Mouse (Mus musculus) embryonic facial prominence, embryonic 15.5 days (tissue): ENCODE data around the gene Mgrn1. TPM values are rescaled to one million over a fixed set of nuclear protein-coding genes. Genes with fewer than 3 reads are reported as not detected.

Experiments used
- ATAC-seq: fragments of 200-750 bp; cut with Nextera tagmentation; 2 replicates; pipeline ENCODE4 v1.8.0; 2017; ENCODE audit warnings: low read depth, moderate TSS enrichment; ENCODE audit not compliant: insufficient number of reproducible peaks, low FRiP score, low TSS enrichment
- H3K27ac ChIP-seq: fragments of 300-500 bp; sonication (generic); replicated peaks from 2 replicates; pipeline ENCODE4 v1.5.1; 2015; ENCODE audit warnings: mild to moderate bottlenecking, inconsistent platforms
- H3K27me3 ChIP-seq: fragments of 300-500 bp; sonication (generic); 2 replicates; pipeline ENCODE4 v1.6.1; 2015; ENCODE audit warnings: inconsistent platforms
- H3K36me3 ChIP-seq: fragments of 300-500 bp; sonication (generic); 2 replicates; pipeline ENCODE4 v1.6.1; 2015; ENCODE audit warnings: mild to moderate bottlenecking, inconsistent platforms
- H3K4me1 ChIP-seq: fragments of 300-500 bp; sonication (generic); 2 replicates; pipeline ENCODE4 v1.6.1; 2015; ENCODE audit warnings: inconsistent platforms
- H3K4me2 ChIP-seq: fragments of 300-500 bp; sonication (generic); replicated peaks from 2 replicates; pipeline ENCODE4 v1.6.1; 2015; ENCODE audit warnings: mild to moderate bottlenecking, inconsistent platforms
- H3K4me3 ChIP-seq: fragments of 300-500 bp; sonication (generic); replicated peaks from 2 replicates; pipeline ENCODE4 v1.5.1; 2015; ENCODE audit warnings: mild to moderate bottlenecking, inconsistent platforms
- H3K9ac ChIP-seq: fragments of 300-500 bp; sonication (generic); 2 replicates; pipeline ENCODE4 v1.6.1; 2015; ENCODE audit warnings: inconsistent platforms
- H3K9me3 ChIP-seq: fragments of 300-500 bp; sonication (generic); replicated peaks from 2 replicates; pipeline ENCODE4 v1.6.1; 2016; ENCODE audit warnings: inconsistent platforms
- WGBS: fragments of 180-500 bp; shearing (Covaris S2); methylation state at CpG from one replicate; pipeline ENCODE4 v1.1.7; 2015; 5-methylcytosine and 5-hydroxymethylcytosine counted together
- polyA plus RNA-seq: library from polyadenylated mRNA; unstranded; fragments of >200 nt; fragmentation: Nextera tagmentation; extraction: Ambion mirVana; gene quantifications from 2 replicates; pipeline ENCODE4 v1.2.1, GENCODE M21; 2015

Mgrn1 gene
- polyA plus RNA-seq, 1 experiment from 2014 or later: 87.0 TPM

DNA sequence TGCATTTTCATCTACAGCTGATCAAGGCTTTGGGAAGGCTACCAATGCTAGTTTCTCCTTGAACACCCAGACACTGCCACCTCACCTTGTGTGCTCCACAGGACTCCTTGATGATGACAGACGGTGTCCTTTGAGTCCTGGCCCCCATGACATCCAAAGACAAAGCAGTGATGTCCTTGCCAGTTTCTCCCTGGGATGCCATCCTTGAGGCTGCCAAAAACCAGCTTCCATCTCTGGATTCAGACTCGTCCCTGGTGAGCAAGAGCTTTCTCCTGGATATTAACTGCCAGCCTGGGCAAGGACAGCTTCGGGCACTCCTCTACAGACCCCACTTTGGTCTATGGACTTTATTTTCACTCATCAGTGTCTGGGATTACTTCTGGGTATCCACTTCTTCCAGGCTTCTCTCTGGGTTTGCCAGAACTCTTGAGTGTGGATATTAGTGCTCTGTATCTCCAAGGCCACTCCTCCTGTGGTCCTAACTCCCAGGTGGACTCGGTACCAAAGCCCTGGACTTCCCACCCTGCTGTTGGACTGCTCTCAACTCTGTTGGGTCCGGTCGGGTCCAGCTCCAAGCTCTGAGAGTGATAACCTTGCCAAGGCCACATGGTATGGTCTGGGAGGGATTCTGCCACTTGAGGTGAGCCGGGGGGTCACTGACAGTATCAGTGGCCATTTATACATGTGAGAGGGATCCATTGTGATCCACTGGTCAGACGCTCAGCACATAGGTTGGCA, 79.5 kb downstream of the Mgrn1 start:
- peak overlapping the region; percentile 85; the same call in 1 of the 2 replicates for H3K4me3 ChIP-seq
- H3K36me3 ChIP-seq: no peaks in the 10 kb centered on the region
- no peaks in the 10 kb centered on the region for H3K9me3 ChIP-seq
- ATAC-seq: no peak
- H3K9ac ChIP-seq: no peak overlapping the region
- no peak overlapping the region for H3K27ac ChIP-seq
- peaks cover 22% of the 10 kb centered on the region for H3K4me1 ChIP-seq
- no peaks in the 10 kb centered on the region for H3K27me3 ChIP-seq
- H3K4me2 ChIP-seq: 0 out of 2 replicates have a peak overlapping the region, but pooled peaks have one; percentile 71
- 86% methylated on average over 8 of the region's 8 CpGs for WGBS

DNA sequence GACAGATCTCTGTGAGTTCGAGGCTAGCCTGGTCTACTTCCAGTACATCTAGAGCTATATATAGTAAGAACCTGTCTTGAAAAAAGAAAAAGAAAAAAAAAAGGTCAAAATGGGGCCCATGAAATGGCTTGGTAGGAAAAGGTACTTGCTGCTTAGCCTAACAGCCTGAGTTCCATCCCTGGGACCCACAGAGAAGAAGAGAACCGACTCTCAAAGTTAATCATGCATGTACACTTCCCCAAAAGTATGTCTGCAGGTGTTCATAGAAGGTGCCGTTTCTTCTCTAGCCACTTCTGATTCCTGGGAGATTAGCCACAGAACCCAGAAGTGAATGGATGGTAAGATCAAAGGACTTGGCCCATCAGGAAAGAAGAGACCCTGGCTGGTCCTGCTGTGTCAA, 82.4 kb downstream of the Mgrn1 start:
- no peak for ATAC-seq
- no peak overlapping the region for H3K9ac ChIP-seq
- 78% methylated on average over 3 of the region's 3 CpGs for WGBS

DNA sequence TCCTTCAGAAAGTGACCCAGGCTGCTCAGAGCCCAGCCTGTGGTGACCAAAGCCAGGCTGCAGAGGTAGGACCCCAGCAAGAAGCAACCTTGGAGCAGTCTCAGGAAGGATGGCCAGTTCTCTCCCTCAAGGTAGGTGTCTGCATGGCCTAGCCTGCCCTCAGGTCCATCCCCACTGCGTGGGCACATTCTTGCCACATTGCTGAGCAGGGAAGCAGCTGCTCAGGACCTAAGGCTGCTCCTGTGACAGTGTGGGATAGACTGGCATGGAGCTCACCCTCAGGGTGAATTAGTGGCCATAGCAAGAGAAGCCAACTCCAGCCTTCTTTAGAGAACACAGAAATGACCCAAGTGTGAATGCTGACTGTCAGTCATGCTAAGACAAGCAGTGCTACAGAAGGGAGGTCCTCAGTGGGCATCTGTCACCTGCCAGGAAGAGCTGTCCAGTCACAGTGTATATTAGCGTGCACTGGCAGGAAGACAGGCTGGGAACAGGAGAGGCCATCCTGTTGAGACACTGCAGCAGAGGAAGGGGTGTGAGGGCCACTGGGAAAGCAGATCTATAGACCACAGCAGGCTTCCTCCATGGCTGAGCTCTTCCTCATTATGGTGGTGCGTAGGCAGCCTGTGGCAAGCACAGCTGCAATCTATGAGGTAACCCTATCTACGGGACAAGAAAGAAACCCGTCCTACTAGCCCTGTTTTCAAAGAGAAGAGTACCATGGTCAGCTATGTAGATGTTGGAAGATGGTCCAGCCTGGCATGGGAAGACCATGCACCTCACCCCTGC, 83.2 kb downstream of the Mgrn1 start:
- no peak for ATAC-seq
- no peak overlapping the region for H3K27ac ChIP-seq
- no peaks in the 10 kb centered on the region for H3K36me3 ChIP-seq
- H3K4me1 ChIP-seq: peaks cover 6% of the 10 kb centered on the region; the same call in 1 of the 2 replicates
- H3K4me2 ChIP-seq: no peak overlapping the region
- H3K9me3 ChIP-seq: no peaks in the 10 kb centered on the region
- no peak overlapping the region for H3K9ac ChIP-seq
- no peak overlapping the region for H3K4me3 ChIP-seq
- H3K27me3 ChIP-seq: no peaks in the 10 kb centered on the region
- WGBS: 76% methylated on average over 5 of the region's 5 CpGs

More for the DNA sequence above, 82.4 kb downstream of the Mgrn1 start:
- no peaks in the 10 kb centered on the region for H3K36me3 ChIP-seq
- peaks cover 7% of the 10 kb centered on the region for H3K4me1 ChIP-seq
- no peaks in the 10 kb centered on the region for H3K9me3 ChIP-seq
- H3K4me3 ChIP-seq: no peak overlapping the region
- H3K27me3 ChIP-seq: no peaks in the 10 kb centered on the region
- no peak overlapping the region for H3K4me2 ChIP-seq
- no peak overlapping the region for H3K27ac ChIP-seq

DNA sequence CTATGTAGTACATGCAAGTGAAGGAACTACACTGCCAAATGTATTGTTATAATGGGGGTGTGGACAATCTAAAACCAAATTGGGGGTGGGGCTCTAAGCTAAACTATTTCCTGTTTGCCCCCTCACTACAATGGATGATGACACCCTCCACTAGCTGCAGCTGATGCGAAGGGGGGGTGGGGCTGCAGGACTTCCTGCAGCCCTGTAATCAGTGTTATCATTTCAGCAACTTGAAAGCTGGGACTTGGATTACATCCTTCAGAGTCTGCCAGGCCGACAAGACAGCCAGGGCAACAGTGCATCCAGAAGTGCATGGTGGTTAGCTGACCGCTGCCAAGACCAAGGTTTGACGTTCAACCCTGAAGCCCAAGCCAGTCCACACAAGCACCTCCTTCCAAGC, 85.6 kb downstream of the Mgrn1 start:
- Histone ChIP-seq H3K4me1 (no peaks in the 10 kb centered on the region), H3K4me3 (no peak overlapping the region), H3K9me3 (no peaks in the 10 kb centered on the region), H3K9ac (no peak overlapping the region), H3K27ac (no peak overlapping the region), H3K36me3 (no peaks in the 10 kb centered on the region), H3K27me3 (no peaks in the 10 kb centered on the region), H3K4me2 (no peak overlapping the region)
- 71% methylated on average over 4 of the region's 4 CpGs for WGBS
- ATAC-seq: no peak

DNA sequence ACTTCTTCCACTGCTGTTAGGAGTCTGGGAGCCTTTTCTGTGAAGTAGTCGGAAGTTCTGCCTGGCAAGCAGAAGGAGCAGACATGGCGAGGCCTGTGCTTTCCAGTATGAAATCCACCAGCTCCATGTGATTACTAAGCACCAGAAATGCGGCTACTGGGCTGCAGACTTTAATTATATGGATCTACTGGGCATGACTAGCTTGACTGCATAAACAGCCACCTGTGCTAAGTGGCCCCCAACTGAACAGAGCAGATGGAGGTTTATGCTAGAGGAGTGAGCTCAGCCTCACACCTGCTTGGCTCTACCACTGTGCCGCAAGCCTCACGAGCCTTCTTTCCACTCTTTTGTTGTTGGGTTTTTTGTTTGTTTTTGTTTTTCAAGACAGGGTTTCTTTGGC, 88.5 kb downstream of the Mgrn1 start:
- Histone ChIP-seq H3K9me3 (no peaks in the 10 kb centered on the region), H3K4me3 (no peak overlapping the region), H3K27me3 (no peaks in the 10 kb centered on the region), H3K36me3 (no peaks in the 10 kb centered on the region), H3K4me2 (no peak overlapping the region), H3K4me1 (no peaks in the 10 kb centered on the region), H3K27ac (no peak overlapping the region), H3K9ac (no peak overlapping the region)
- ATAC-seq: no peak
- WGBS: 85% methylated on average over 5 of the region's 5 CpGs

DNA sequence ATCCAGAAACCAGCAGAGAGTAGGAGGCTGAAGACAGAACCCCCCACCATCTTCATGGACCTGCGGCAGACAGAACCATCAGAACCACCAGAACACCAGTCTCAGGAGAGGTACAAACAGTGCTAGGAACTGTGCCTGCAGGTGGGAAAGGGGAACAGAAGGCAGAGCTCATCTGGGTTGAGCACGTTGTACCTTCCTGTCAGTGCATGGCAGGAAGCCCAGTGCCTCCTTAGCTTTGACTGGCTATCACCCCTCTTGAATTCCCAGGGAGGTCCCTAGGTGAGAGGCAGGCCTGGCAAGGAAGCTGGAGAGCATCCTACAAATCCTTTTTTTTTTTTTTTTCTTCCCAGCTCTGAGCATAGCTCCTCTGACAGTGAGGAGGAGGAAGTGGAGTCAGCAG, 90.1 kb downstream of the Mgrn1 start:
- ATAC-seq: no peak
- Histone ChIP-seq H3K9ac (no peak overlapping the region), H3K9me3 (no peaks in the 10 kb centered on the region)

DNA sequence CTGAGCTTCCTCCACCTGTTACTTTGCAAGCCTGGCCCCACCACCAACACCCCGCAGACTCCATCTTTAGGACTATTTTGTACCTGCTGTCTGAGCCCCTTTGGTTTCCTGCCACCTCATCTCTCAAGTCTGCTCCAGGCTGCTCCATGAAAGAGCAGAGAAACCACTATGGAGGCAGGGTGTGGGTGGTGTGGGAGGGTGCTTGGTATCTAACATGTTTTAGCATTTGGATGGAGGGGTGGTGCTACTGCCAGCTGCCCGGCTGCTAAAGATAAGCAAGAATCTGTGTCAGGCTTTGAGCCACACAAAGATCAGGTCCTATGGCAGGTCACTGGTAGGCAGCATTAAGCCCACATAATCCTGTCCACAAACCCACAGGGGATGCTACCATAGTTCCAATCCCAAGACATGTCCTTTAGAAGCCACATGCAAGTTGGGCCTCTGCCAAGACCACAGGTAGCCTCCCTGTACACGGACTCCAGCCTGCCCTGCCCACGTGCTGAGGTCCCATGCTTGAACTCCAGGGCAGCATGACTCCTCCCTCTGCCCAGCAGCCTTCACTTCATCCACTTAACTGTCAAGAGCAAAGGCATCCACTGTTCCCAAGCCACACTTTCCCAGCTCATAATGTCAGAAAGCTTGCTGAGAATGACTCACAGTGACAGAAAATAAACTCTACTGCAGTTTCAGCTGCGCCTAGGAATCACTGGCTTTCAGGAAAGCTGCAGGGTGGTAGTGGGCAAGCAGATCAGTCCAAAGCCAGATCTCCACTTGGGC, 92.4 kb downstream of the Mgrn1 start:
- H3K9me3 ChIP-seq: no peaks in the 10 kb centered on the region
- no peak overlapping the region for H3K9ac ChIP-seq
- no peak for ATAC-seq
- H3K27me3 ChIP-seq: no peaks in the 10 kb centered on the region
- H3K27ac ChIP-seq: no peak overlapping the region
- whole genome bisulfite sequencing: 56% methylated on average over 5 of the region's 5 CpGs
- no peaks in the 10 kb centered on the region for H3K36me3 ChIP-seq
- H3K4me2 ChIP-seq: no peak overlapping the region
- H3K4me3 ChIP-seq: no peak overlapping the region
- no peaks in the 10 kb centered on the region for H3K4me1 ChIP-seq

More for the DNA sequence above, 90.1 kb downstream of the Mgrn1 start:
- H3K4me3 ChIP-seq: no peak overlapping the region
- H3K4me1 ChIP-seq: no peaks in the 10 kb centered on the region
- no peak overlapping the region for H3K4me2 ChIP-seq
- H3K27ac ChIP-seq: no peak overlapping the region
- no peaks in the 10 kb centered on the region for H3K27me3 ChIP-seq
- no peaks in the 10 kb centered on the region for H3K36me3 ChIP-seq
- WGBS: 60% methylated on average over 2 of the region's 2 CpGs

DNA sequence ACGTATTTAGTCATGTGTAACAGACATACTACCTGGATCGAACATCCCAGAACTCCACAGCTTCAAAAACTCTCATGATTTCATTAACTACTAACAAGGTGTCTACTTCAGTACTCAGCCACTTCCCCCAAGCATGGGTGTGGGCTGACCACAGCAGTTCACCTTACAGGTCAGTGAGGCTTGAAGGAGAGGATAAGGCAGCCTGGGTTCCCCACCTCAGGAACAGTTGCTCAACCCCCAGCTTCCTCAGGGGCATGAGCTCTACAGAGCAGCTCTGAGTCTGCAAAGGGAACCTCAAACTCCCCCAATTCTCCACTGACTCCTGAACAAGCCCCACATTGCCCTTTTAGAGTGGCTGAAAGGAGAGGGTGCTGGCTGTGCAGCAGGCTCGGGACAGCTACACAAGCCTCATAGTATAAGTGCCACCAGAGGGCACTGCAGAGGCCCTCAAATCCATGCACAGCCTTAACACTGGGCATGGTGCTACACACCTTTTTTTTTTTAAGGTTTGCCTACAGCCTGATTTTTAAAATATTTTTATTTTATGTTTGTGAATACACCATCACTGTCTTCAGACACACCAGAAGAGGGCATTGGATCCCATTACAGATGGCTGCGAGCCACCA, 93.8 kb downstream of the Mgrn1 start:
- Histone ChIP-seq H3K36me3 (no peaks in the 10 kb centered on the region), H3K4me3 (no peak overlapping the region), H3K9ac (no peak overlapping the region), H3K4me1 (no peaks in the 10 kb centered on the region), H3K9me3 (no peaks in the 10 kb centered on the region), H3K27ac (no peak overlapping the region), H3K27me3 (no peaks in the 10 kb centered on the region), H3K4me2 (no peak overlapping the region)
- ATAC-seq: no peak; the same call in 1 of the 2 replicates
- 67% methylated on average over 4 of the region's 4 CpGs for WGBS

DNA sequence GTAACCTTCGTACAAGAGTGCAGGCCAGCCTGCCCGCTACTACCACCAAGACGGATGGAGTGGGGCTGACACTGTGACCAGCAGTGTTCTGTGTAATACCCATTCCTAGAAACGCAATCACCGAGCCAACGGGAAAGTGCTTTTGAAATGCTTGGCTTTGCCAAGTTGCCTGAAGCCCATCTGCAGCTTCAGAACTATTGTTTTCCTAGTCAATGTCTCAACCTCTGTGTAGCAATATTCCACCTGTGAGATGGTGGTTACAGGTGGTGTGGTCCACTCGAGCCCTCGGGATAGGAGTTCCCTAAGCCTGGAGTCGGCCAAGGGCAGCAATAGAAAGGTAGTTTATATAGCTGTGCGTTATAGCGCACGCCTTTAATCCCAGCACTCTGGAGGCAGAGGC, 98.7 kb downstream of the Mgrn1 start:
- H3K27me3 ChIP-seq: no peaks in the 10 kb centered on the region
- H3K4me2 ChIP-seq: no peak overlapping the region
- no peak overlapping the region for H3K9ac ChIP-seq
- no peaks in the 10 kb centered on the region for H3K4me1 ChIP-seq
- H3K9me3 ChIP-seq: no peaks in the 10 kb centered on the region
- ATAC-seq: no peak
- no peak overlapping the region for H3K27ac ChIP-seq
- no peak overlapping the region for H3K4me3 ChIP-seq
- 91% methylated on average over 12 of the region's 12 CpGs for WGBS
- H3K36me3 ChIP-seq: no peaks in the 10 kb centered on the region
